In the genomic region with DNA sequence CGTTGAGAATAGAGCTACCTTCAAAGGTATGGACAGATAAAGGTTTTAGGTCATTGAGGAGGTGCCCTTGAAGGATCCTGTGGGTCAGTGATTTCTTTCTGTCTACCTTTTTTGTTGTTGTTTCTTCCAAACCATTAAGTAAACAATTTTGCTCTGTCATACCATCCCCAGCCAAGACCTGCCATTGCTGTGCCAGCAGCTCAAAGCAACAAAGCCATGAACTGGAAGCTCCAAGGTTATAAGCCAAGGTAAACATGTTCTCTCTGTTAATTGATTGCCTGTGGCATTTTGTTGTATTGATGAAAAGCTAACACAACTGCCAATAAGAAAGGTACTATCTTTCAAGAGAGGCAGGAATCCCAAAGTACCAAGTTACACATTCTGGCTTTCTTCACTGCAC, we compare ENCODE assay signal across 28 mouse cellular contexts.
"Had no signal": no experiment of that assay in that cellular context is flagged by ENCODE, and none has a peak within 500 bp of the region (broad histone marks: within the 10 kb centered on the region; RNA-seq: fewer than 3 reads in every experiment).

No protein-coding gene starts in this region.

- H3K36me3 ChIP-seq: embryonic facial prominence, embryonic 10.5 days; embryonic facial prominence, embryonic 12.5 days; embryonic facial prominence, embryonic 13.5 days; embryonic facial prominence, embryonic 15.5 days; forebrain, embryonic 10.5 days; forebrain, embryonic 12.5 days; forebrain, embryonic 15.5 days had no signal

- ATAC-seq: forebrain, embryonic 13.5 days; forebrain, embryonic 14.5 days; forebrain, embryonic 15.5 days; forebrain, embryonic 16.5 days; forebrain, postnatal 0 days had no signal

- H3K4me1 ChIP-seq: embryonic facial prominence, embryonic 10.5 days; embryonic facial prominence, embryonic 12.5 days; embryonic facial prominence, embryonic 13.5 days; embryonic facial prominence, embryonic 15.5 days; forebrain, embryonic 10.5 days; forebrain, embryonic 12.5 days; forebrain, embryonic 13.5 days; forebrain, embryonic 15.5 days had no signal

- DNase-seq: cerebellum, adult 8-10 months; cerebellum, adult 9-10 months; cerebellum, adult 9-11 months; cerebellum, postnatal 10 days; cerebellum, postnatal 14 days; cerebellum, postnatal 25 days; cerebellum, postnatal 36 days; embryo, embryonic 11 days; forebrain, postnatal 0 days; gastrocnemius, adult 2 months; gastrocnemius, postnatal 10 days; gastrocnemius, postnatal 14 days; gastrocnemius, postnatal 25 days; gastrocnemius, postnatal 36 days; heart, adult 11 months; heart, adult 18-20 months; heart, adult 2 months had no signal

- H3K9me3 ChIP-seq: embryonic facial prominence, embryonic 10.5 days; embryonic facial prominence, embryonic 12.5 days; embryonic facial prominence, embryonic 13.5 days; embryonic facial prominence, embryonic 15.5 days; forebrain, embryonic 10.5 days; forebrain, embryonic 12.5 days; forebrain, embryonic 13.5 days; forebrain, embryonic 15.5 days had no signal

- H3K27ac ChIP-seq: embryonic facial prominence, embryonic 10.5 days; embryonic facial prominence, embryonic 12.5 days; embryonic facial prominence, embryonic 13.5 days; embryonic facial prominence, embryonic 15.5 days; forebrain, embryonic 10.5 days; forebrain, embryonic 12.5 days; forebrain, embryonic 13.5 days; forebrain, embryonic 15.5 days; gastrocnemius, adult 2 months; heart, adult 2 months had no signal

- H3K9ac ChIP-seq: embryonic facial prominence, embryonic 12.5 days; embryonic facial prominence, embryonic 13.5 days; embryonic facial prominence, embryonic 15.5 days; forebrain, embryonic 12.5 days; forebrain, embryonic 13.5 days; forebrain, embryonic 15.5 days; forebrain, postnatal 0 days had no signal

- H3K27me3 ChIP-seq: embryonic facial prominence, embryonic 12.5 days; embryonic facial prominence, embryonic 13.5 days; embryonic facial prominence, embryonic 15.5 days; forebrain, embryonic 12.5 days; forebrain, embryonic 13.5 days; forebrain, embryonic 15.5 days had no signal

- H3K4me2 ChIP-seq: embryonic facial prominence, embryonic 12.5 days; embryonic facial prominence, embryonic 13.5 days; embryonic facial prominence, embryonic 15.5 days; forebrain, embryonic 12.5 days; forebrain, embryonic 13.5 days; forebrain, embryonic 15.5 days had no signal

- H3K4me3 ChIP-seq: embryonic facial prominence, embryonic 10.5 days; embryonic facial prominence, embryonic 12.5 days; embryonic facial prominence, embryonic 13.5 days; embryonic facial prominence, embryonic 15.5 days; erythroblast, embryonic 14.5 days; forebrain, embryonic 10.5 days; forebrain, embryonic 12.5 days; forebrain, embryonic 13.5 days; forebrain, embryonic 15.5 days; gastrocnemius, adult 2 months; heart, adult 2 months had no signal
